Comparison of ENCODE assay signal across 8 mouse cellular contexts in the genomic region with DNA sequence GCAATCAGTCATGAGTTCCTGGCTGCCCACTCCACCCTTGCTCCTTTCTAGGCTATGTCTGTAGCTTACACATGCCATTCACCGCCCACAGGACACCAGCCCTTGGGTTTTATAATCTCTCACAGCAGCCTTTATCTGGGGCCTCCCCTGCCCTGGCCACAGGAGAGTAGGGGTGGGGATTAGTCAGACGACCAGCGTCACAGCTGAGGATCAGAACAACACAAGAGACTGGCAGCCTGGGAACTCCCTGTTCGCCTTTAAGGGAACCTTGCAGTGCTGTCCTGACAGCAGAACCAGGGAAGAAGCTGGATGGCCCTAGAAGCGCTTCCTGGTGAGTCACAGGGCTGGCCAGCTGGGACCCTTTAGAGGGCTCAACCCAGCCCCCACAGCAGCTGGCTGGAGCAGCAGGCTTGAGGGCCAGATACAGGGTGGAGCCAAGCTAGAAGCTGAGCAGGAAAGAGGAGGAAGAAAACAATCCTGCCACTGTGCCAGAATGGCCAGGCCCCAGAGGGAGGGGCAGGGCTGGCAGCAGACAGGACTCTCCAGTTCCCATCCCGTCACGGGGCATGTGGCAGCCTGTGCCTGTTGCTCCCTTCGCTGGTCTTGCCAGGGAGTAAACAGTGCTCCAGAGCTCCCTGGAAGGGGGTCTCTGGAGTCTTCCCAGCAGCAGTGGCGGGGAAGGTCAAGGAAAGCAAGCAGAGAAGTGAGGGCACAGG. TPM values are rescaled to one million over a fixed set of nuclear protein-coding genes. Genes with fewer than 3 reads are reported as not detected.
DNase-seq lines count a peak whose midpoint lies in the region.

No protein-coding gene starts in this region.

- peak; percentile 93 for DNase-seq in adrenal gland, postnatal 10 days
- DNase-seq in embryo, embryonic 11 days = peak; percentile 78
- DNase-seq in gastrocnemius, postnatal 14 days = peak; percentile 95
- peak; percentile 82 for DNase-seq in induced T-regulatory cell, adult 2 months (ENCODE audit: low read depth)
- peak; percentile 63 to 94 for DNase-seq in left cerebral cortex, adult 8-10 months (ENCODE audit: low spot score in 2 of 2)
- DNase-seq in right cerebral cortex, adult 18-20 months = peak; percentile 92
- no peak for DNase-seq in T-cell, adult 2 months (ENCODE audit: low spot score)

- intact Hi-C loops in gastrocnemius, postnatal 14 days (cut with DNase I; ENCODE audit: low total_unique reads) = no loop called here

- peaks cover 58% of the 10 kb centered on the region for H3K79me2 ChIP-seq in macrophage (ENCODE audit: inconsistent target)

- 30% methylated on average over 9 of the region's 9 CpGs for WGBS in macrophage (ENCODE audit: missing documents)

- peaks cover 23% of the 10 kb centered on the region for H3K36me3 ChIP-seq in macrophage (ENCODE audit: inconsistent target)

- no peak overlapping the region for H3K4me3 ChIP-seq in macrophage (ENCODE audit: inconsistent target)

- H3K27ac ChIP-seq in macrophage = peak overlapping the region; percentile 84

RNA-seq across cellular contexts. Expression of a gene that starts 9.8 kb away (rescaled TPM):
- total RNA-seq in adrenal gland, postnatal 10 days (2021) = 10 to 100 TPM; 63.6 to 68.8 TPM
- 10 to 100 TPM; 32.4 to 39.8 TPM for total RNA-seq in gastrocnemius, postnatal 14 days (2021)
- 10 to 100 TPM; 28.2 to 32.3 (median 31.4) TPM for total RNA-seq in left cerebral cortex, adult 8-10 months (2022)
- 100 to 1,000 TPM in 4 of 26 experiments, 10 to 100 TPM in 22; 17.8 to 135 (median 35.5) TPM for total RNA-seq in macrophage (2018; cell fraction: chromatin; rRNA removed)
- total RNA-seq in macrophage (2018; cell fraction: cytosol; rRNA removed) = 10 to 100 TPM; 25.9 to 77.3 (median 42.7) TPM
- total RNA-seq in macrophage (2018; cell fraction: nucleus; rRNA removed) = 100 to 1,000 TPM in 2 of 26 experiments, 10 to 100 TPM in 24; 22.2 to 128 (median 38.8) TPM
- polyA plus RNA-seq in macrophage (2018) = 46.8 to 61.2 TPM (median 52.2 TPM) in 3 replicates

RNA-seq across cellular contexts. Expression of a gene that starts 10.9 kb away (rescaled TPM):
- 100 to 1,000 TPM; 116 to 139 TPM for total RNA-seq in adrenal gland, postnatal 10 days (2021)
- 10 to 100 TPM; 59.8 to 72.1 TPM for total RNA-seq in gastrocnemius, postnatal 14 days (2021)
- 100 to 1,000 TPM; 162 to 185 (median 173) TPM for total RNA-seq in left cerebral cortex, adult 8-10 months (2022)
- 10 to 100 TPM in 15 of 26 experiments, 1 to 10 TPM in 11; 2.3 to 31.8 (median 11.8) TPM for total RNA-seq in macrophage (2018; cell fraction: chromatin; rRNA removed)
- 10 to 100 TPM; 25.9 to 46.8 (median 36.7) TPM for total RNA-seq in macrophage (2018; cell fraction: cytosol; rRNA removed)
- total RNA-seq in macrophage (2018; cell fraction: nucleus; rRNA removed) = 10 to 100 TPM in 14 of 26 experiments, 1 to 10 TPM in 12; 4.5 to 23.2 (median 10.1) TPM
- 20.6 to 40.9 TPM (median 36.6 TPM) in 3 replicates for polyA plus RNA-seq in macrophage (2018)

RNA-seq across cellular contexts. Expression of a gene that starts 11.1 kb away (rescaled TPM):
- 100 to 1,000 TPM; 151 to 159 TPM for total RNA-seq in adrenal gland, postnatal 10 days (2021)
- total RNA-seq in gastrocnemius, postnatal 14 days (2021) = 10 to 100 TPM; 76.7 to 77.5 TPM
- total RNA-seq in left cerebral cortex, adult 8-10 months (2022) = 100 to 1,000 TPM; 138 to 159 (median 148) TPM
- 100 to 1,000 TPM in 15 of 26 experiments, 10 to 100 TPM in 11; 59.6 to 168 (median 103) TPM for total RNA-seq in macrophage (2018; cell fraction: chromatin; rRNA removed)
- total RNA-seq in macrophage (2018; cell fraction: cytosol; rRNA removed) = 100 to 1,000 TPM in 14 of 26 experiments, 10 to 100 TPM in 12; 71.7 to 130 (median 108) TPM
- 100 to 1,000 TPM in 6 of 26 experiments, 10 to 100 TPM in 20; 63.0 to 123 (median 93.6) TPM for total RNA-seq in macrophage (2018; cell fraction: nucleus; rRNA removed)
- polyA plus RNA-seq in macrophage (2018) = 115 to 127 TPM (median 119 TPM) in 3 replicates

RNA-seq across cellular contexts. Expression of a gene that starts 17.3 kb away (rescaled TPM):
- under 1 TPM in 1 of 2 experiments, not detected in 1; 0.24 TPM for total RNA-seq in adrenal gland, postnatal 10 days (2021)
- not detected for total RNA-seq in gastrocnemius, postnatal 14 days (2021)
- not detected for total RNA-seq in left cerebral cortex, adult 8-10 months (2022)
- total RNA-seq in macrophage (2018; cell fraction: chromatin; rRNA removed) = not detected
- total RNA-seq in macrophage (2018; cell fraction: cytosol; rRNA removed) = not detected
- total RNA-seq in macrophage (2018; cell fraction: nucleus; rRNA removed) = not detected
- not detected in 3 replicates for polyA plus RNA-seq in macrophage (2018)

RNA-seq across cellular contexts. Expression of a gene that starts 59.7 kb away (rescaled TPM):
- 100 to 1,000 TPM; 186 TPM for total RNA-seq in adrenal gland, postnatal 10 days (2021)
- 10 to 100 TPM; 75.2 to 85.6 TPM for total RNA-seq in gastrocnemius, postnatal 14 days (2021)
- total RNA-seq in left cerebral cortex, adult 8-10 months (2022) = 100 to 1,000 TPM; 212 to 241 (median 232) TPM
- 100 to 1,000 TPM; 109 to 196 (median 161) TPM for total RNA-seq in macrophage (2018; cell fraction: chromatin; rRNA removed)
- 1,000 to 10,000 TPM in 1 of 26 experiments, 100 to 1,000 TPM in 25; 673 to 1,009 (median 822) TPM for total RNA-seq in macrophage (2018; cell fraction: cytosol; rRNA removed)
- total RNA-seq in macrophage (2018; cell fraction: nucleus; rRNA removed) = 100 to 1,000 TPM; 202 to 455 (median 266) TPM
- 677 to 1,406 TPM (median 1,257 TPM) in 3 replicates for polyA plus RNA-seq in macrophage (2018)
